ENCODE assay signal across 28 mouse cellular contexts in the genomic region with DNA sequence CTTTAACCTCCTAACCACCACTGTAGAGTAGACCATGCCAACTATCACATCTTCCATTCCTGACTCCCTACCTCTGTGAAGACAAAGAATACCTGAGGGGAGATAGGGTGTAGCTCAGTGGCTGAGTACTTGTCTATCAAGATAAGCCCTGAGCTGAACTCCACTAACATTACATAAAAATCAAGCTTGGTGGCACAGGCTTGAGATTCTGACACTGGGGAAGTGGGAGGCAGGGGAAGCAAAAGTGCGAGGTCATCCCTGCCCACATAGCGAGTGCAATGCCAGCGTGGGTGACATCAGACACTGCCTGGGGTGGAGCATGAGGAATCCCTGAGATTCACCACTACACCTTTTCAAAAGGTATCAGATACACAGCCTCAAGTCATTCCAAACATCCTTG.
A peak's percentile ranks its signal among the peaks of the same experiment; 100 is the strongest.
DNase-seq lines count a peak whose midpoint lies in the region; ATAC-seq lines count a peak whose summit lies in the region.
"Had no signal": no experiment of that assay in that cellular context is flagged by ENCODE, and none has a peak within 500 bp of the region (broad histone marks: within the 10 kb centered on the region; RNA-seq: fewer than 3 reads in every experiment).

No protein-coding gene starts in this region.

- no peak overlapping the region for H3K4me3 ChIP-seq in neural tube, embryonic 13.5 days
- H3K4me3 ChIP-seq: embryonic facial prominence, embryonic 12.5 days; embryonic facial prominence, embryonic 15.5 days; gastrocnemius, adult 2 months; heart, embryonic 12.5 days; heart, embryonic 15.5 days; hindbrain, embryonic 10.5 days; hindbrain, embryonic 13.5 days had no signal

- H3K9ac ChIP-seq in neural tube, embryonic 13.5 days: no peak overlapping the region
- H3K9ac ChIP-seq: embryonic facial prominence, embryonic 12.5 days; embryonic facial prominence, embryonic 15.5 days; forebrain, postnatal 0 days; heart, embryonic 12.5 days; heart, embryonic 15.5 days; hindbrain, embryonic 13.5 days had no signal

- no peak overlapping the region for H3K27ac ChIP-seq in neural tube, embryonic 13.5 days (replicated peaks)
- H3K27ac ChIP-seq: embryonic facial prominence, embryonic 12.5 days; embryonic facial prominence, embryonic 15.5 days; gastrocnemius, adult 2 months; heart, embryonic 15.5 days; hindbrain, embryonic 10.5 days; hindbrain, embryonic 13.5 days had no signal

- peak; percentile 45 for DNase-seq in heart, adult 11 months
- no peak for DNase-seq in heart, adult 8-10 months (ENCODE audit: low spot score)
- no peak for DNase-seq in neural tube, embryonic 10.5 days (ENCODE audit: extremely low spot score, low spot score)
- DNase-seq in gastrocnemius, postnatal 25 days: no peak
- DNase-seq in cerebellum, postnatal 4 days (ENCODE audit: low spot score in 2 of 2): no peak
- no peak for DNase-seq in kidney, adult 18-20 months
- DNase-seq: adrenal gland, adult 8-10 months; adrenal gland, postnatal 25 days; cerebellum, adult 11-12 months; cerebellum, adult 8-10 months; cerebellum, postnatal 10 days; cerebellum, postnatal 36 days; forebrain, postnatal 0 days; gastrocnemius, adult 2 months; gastrocnemius, postnatal 14 days; heart, postnatal 10 days; heart, postnatal 36 days had no signal

- H3K4me2 ChIP-seq in neural tube, embryonic 13.5 days: no peak overlapping the region
- H3K4me2 ChIP-seq: embryonic facial prominence, embryonic 12.5 days; embryonic facial prominence, embryonic 15.5 days; heart, embryonic 12.5 days; heart, embryonic 15.5 days; hindbrain, embryonic 13.5 days had no signal

- 96% methylated on average over 3 of the region's 3 CpGs for WGBS in neural tube, embryonic 13.5 days

- peaks cover 29% of the 10 kb centered on the region for H3K4me1 ChIP-seq in neural tube, embryonic 13.5 days (replicated peaks)
- H3K4me1 ChIP-seq: embryonic facial prominence, embryonic 12.5 days had no signal

- no peaks in the 10 kb centered on the region for H3K9me3 ChIP-seq in neural tube, embryonic 13.5 days
- H3K9me3 ChIP-seq: embryonic facial prominence, embryonic 12.5 days; embryonic facial prominence, embryonic 15.5 days; heart, embryonic 12.5 days; heart, embryonic 15.5 days; hindbrain, embryonic 10.5 days; hindbrain, embryonic 13.5 days had no signal

- 0 out of 2 replicates have a peak, but pooled peaks have one; percentile 26 for ATAC-seq in neural tube, embryonic 13.5 days (ENCODE audit: low read depth)
- peak; percentile 58 for ATAC-seq in megakaryocyte progenitor cell, adult 5-6 weeks (replicated peaks; ENCODE audit: poor library complexity)
- ATAC-seq: activated CD4-positive, CD25-positive, alpha-beta regulatory T cell, adult 4 months; forebrain, embryonic 14.5 days; forebrain, postnatal 0 days; hindbrain, embryonic 16.5 days had no signal

- H3K27me3 ChIP-seq in neural tube, embryonic 13.5 days: no peaks in the 10 kb centered on the region
- H3K27me3 ChIP-seq: embryonic facial prominence, embryonic 12.5 days; embryonic facial prominence, embryonic 15.5 days; heart, embryonic 12.5 days; heart, embryonic 15.5 days; hindbrain, embryonic 13.5 days had no signal

- no peaks in the 10 kb centered on the region for H3K36me3 ChIP-seq in neural tube, embryonic 13.5 days
- H3K36me3 ChIP-seq: embryonic facial prominence, embryonic 12.5 days; embryonic facial prominence, embryonic 15.5 days; heart, embryonic 12.5 days; heart, embryonic 15.5 days; hindbrain, embryonic 10.5 days; hindbrain, embryonic 13.5 days had no signal
